Mouse (Mus musculus): ENCODE measurements around the gene Rab1a.

- TF ChIP-seq POLR2A (IDR thresholded peaks at IDR 0.05; ENCODE audit: borderline replicate concordance, extremely low read depth, low read depth, low read length) (no peak), CTCF (IDR thresholded peaks at IDR 0.05; ENCODE audit: insufficient read depth, low read length) (no peak)
These were observed 40.1 kb downstream of the Rab1a start for GRCm38 (mm10) chr11:20241311-20241710.
